Mouse (Mus musculus): Measurements from ENCODE around the gene Ntn4. TPM values are rescaled to one million over a fixed set of nuclear protein-coding genes. Genes with fewer than 3 reads are reported as not detected.

Gene Ntn4
- polyA plus RNA-seq, 1 experiment from 2014 or later = 0.17 TPM

DNA sequence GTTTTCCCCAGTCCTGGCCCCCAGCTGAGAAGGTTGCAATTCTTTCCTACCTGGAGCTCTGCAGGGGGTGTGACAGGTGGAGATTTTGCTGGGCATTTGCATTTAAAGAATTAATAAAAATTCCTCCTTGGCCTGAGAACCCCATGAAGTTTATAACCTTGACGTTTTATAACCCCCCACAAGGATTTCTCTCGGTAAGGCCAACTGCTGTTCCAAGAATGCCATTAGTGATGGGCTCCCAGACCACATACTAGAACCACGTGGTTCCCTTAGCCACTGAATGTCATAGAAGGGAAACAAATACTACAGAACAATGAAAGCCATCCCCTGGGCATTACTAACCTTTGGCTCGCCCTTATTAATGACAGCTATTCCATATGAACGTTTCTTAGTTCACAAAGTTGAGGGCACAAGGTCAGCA lies 136.3 kb downstream of the Ntn4 start:
- no peak overlapping the region for H3K4me2 ChIP-seq
- no peak for ATAC-seq
- no peak overlapping the region for H3K27ac ChIP-seq
- no peaks in the 10 kb centered on the region for H3K4me1 ChIP-seq
- H3K9me3 ChIP-seq (replicated peaks) = no peaks in the 10 kb centered on the region
- H3K4me3 ChIP-seq = no peak overlapping the region
- H3K9ac ChIP-seq = no peak overlapping the region
- WGBS (ENCODE audit: insufficient replicate concordance) = 31% methylated on average over 5 of the region's 5 CpGs
- no peaks in the 10 kb centered on the region for H3K36me3 ChIP-seq
- peaks cover 7% of the 10 kb centered on the region; the same call in 1 of the 2 replicates for H3K27me3 ChIP-seq (replicated peaks)

GRCm38 (mm10) chr10:93777372-93777771 lies 136.9 kb downstream of the Ntn4 start:
- Histone ChIP-seq H3K27ac (no peak overlapping the region), H3K4me2 (no peak overlapping the region), H3K9me3 (replicated peaks) (no peaks in the 10 kb centered on the region), H3K4me3 (no peak overlapping the region), H3K36me3 (no peaks in the 10 kb centered on the region), H3K27me3 (replicated peaks) (peaks cover 7% of the 10 kb centered on the region; the same call in 1 of the 2 replicates), H3K9ac (no peak overlapping the region), H3K4me1 (no peaks in the 10 kb centered on the region)
- ATAC-seq = no peak
- 32% methylated on average over 7 of the region's 7 CpGs for whole genome bisulfite sequencing (ENCODE audit: insufficient replicate concordance)

- H3K27me3 ChIP-seq (replicated peaks) = no peaks in the 10 kb centered on the region
- no peak for ATAC-seq
- H3K4me3 ChIP-seq = no peak overlapping the region
- no peak overlapping the region for H3K9ac ChIP-seq
- H3K4me1 ChIP-seq = no peaks in the 10 kb centered on the region
- no peak overlapping the region for H3K27ac ChIP-seq
- 65% methylated on average over 15 of the region's 15 CpGs for WGBS (ENCODE audit: insufficient replicate concordance)
- H3K36me3 ChIP-seq = no peaks in the 10 kb centered on the region
- H3K9me3 ChIP-seq (replicated peaks) = no peaks in the 10 kb centered on the region
- H3K4me2 ChIP-seq = no peak overlapping the region
Observed at GRCm38 (mm10) chr10:93783216-93784013, 142.9 kb downstream of the Ntn4 start.

Other genes starting within 250 kb of the Ntn4 start
- 97.2 and 104 TPM in 2 replicates for gene Lta4h, start 187.3 kb upstream of the Ntn4 start, polyA plus RNA-seq (2016; fragmentation: Nextera tagmentation; extraction: Ambion mirVana)
- 1.6 and 1.8 TPM in 2 replicates for gene Hal, start 151.9 kb upstream of the Ntn4 start, polyA plus RNA-seq (2016; fragmentation: Nextera tagmentation; extraction: Ambion mirVana)
- gene Amdhd1, start 100.6 kb upstream of the Ntn4 start, polyA plus RNA-seq (2016; fragmentation: Nextera tagmentation; extraction: Ambion mirVana) = 6.3 and 6.9 TPM in 2 replicates
- 0.14 and 0.29 TPM in 2 replicates for gene Ccdc38, start 100.0 kb upstream of the Ntn4 start, polyA plus RNA-seq (2016; fragmentation: Nextera tagmentation; extraction: Ambion mirVana)
- gene Snrpf, start 51.0 kb upstream of the Ntn4 start, polyA plus RNA-seq (2016; fragmentation: Nextera tagmentation; extraction: Ambion mirVana) = 121 and 128 TPM in 2 replicates
- gene Usp44, start 190.9 kb downstream of the Ntn4 start, polyA plus RNA-seq (2016; fragmentation: Nextera tagmentation; extraction: Ambion mirVana) = 5.5 and 5.8 TPM in 2 replicates